Mouse (Mus musculus): ENCODE data around the gene Map3k14.

Map3k14 gene

GRCm38 (mm10) chr11:103192956-103193824, 74.1 kb downstream of the Map3k14 start:
- in situ Hi-C loops (cut with MboI; ENCODE audit: low pct_unique_long_range_greater_than_20kb in 1 of 2, low sequenced_read_pairs in 2 of 2, unreplicated experiment in 1 of 2): no loop called here

- in situ Hi-C loops (cut with MboI; ENCODE audit: low pct_unique_long_range_greater_than_20kb in 1 of 2, low sequenced_read_pairs in 2 of 2, unreplicated experiment in 1 of 2): no loop called here
Measured at GRCm38 (mm10) chr11:103192230-103192955, 74.9 kb downstream of the Map3k14 start.

GRCm38 (mm10) chr11:103184891-103185290, 82.4 kb downstream of the Map3k14 start:
- in situ Hi-C loops (cut with MboI; ENCODE audit: low pct_unique_long_range_greater_than_20kb in 1 of 2, low sequenced_read_pairs in 2 of 2, unreplicated experiment in 1 of 2): no loop called here

GRCm38 (mm10) chr11:103181911-103182310, 85.4 kb downstream of the Map3k14 start:
- in situ Hi-C loops (cut with MboI; ENCODE audit: low pct_unique_long_range_greater_than_20kb in 1 of 2, low sequenced_read_pairs in 2 of 2, unreplicated experiment in 1 of 2): no loop called here

- in situ Hi-C loops (cut with MboI; ENCODE audit: low pct_unique_long_range_greater_than_20kb in 1 of 2, low sequenced_read_pairs in 2 of 2, unreplicated experiment in 1 of 2): no loop called here
Measured at GRCm38 (mm10) chr11:103181349-103181748, 85.9 kb downstream of the Map3k14 start.

GRCm38 (mm10) chr11:103180426-103180825, 86.8 kb downstream of the Map3k14 start:
- in situ Hi-C loops (cut with MboI; ENCODE audit: low pct_unique_long_range_greater_than_20kb in 1 of 2, low sequenced_read_pairs in 2 of 2, unreplicated experiment in 1 of 2): no loop called here

GRCm38 (mm10) chr11:103178748-103179147, 88.5 kb downstream of the Map3k14 start:
- in situ Hi-C loops (cut with MboI; ENCODE audit: low pct_unique_long_range_greater_than_20kb in 1 of 2, low sequenced_read_pairs in 2 of 2, unreplicated experiment in 1 of 2): loop anchor here in 1 of 2 experiments (10.0 kb wide), 1 partner anchor 286 kb away; no protein-coding TSS in a partner anchor

GRCm38 (mm10) chr11:103177815-103178485, 89.3 kb downstream of the Map3k14 start:
- in situ Hi-C loops (cut with MboI; ENCODE audit: low pct_unique_long_range_greater_than_20kb in 1 of 2, low sequenced_read_pairs in 2 of 2, unreplicated experiment in 1 of 2): loop anchor here in 1 of 2 experiments (10.0 kb wide), 1 partner anchor 287 kb away; no protein-coding TSS in a partner anchor

- in situ Hi-C loops (cut with MboI; ENCODE audit: low pct_unique_long_range_greater_than_20kb in 1 of 2, low sequenced_read_pairs in 2 of 2, unreplicated experiment in 1 of 2): loop anchor here in 1 of 2 experiments (10.0 kb wide), 1 partner anchor 288 kb away; no protein-coding TSS in a partner anchor
Measured at GRCm38 (mm10) chr11:103177216-103177615, 90.1 kb downstream of the Map3k14 start.

- in situ Hi-C loops (cut with MboI; ENCODE audit: low pct_unique_long_range_greater_than_20kb in 1 of 2, low sequenced_read_pairs in 2 of 2, unreplicated experiment in 1 of 2): loop anchor here in 1 of 2 experiments (10.0 kb wide), 1 partner anchor 288 kb away; no protein-coding TSS in a partner anchor
Measured at GRCm38 (mm10) chr11:103176510-103176909, 90.8 kb downstream of the Map3k14 start.

- in situ Hi-C loops (cut with MboI; ENCODE audit: low pct_unique_long_range_greater_than_20kb in 1 of 2, low sequenced_read_pairs in 2 of 2, unreplicated experiment in 1 of 2): loop anchor here in 1 of 2 experiments (10.0 kb wide), 1 partner anchor 289 kb away; no protein-coding TSS in a partner anchor
Measured at GRCm38 (mm10) chr11:103175688-103176442, 91.4 kb downstream of the Map3k14 start.

- in situ Hi-C loops (cut with MboI; ENCODE audit: low pct_unique_long_range_greater_than_20kb in 1 of 2, low sequenced_read_pairs in 2 of 2, unreplicated experiment in 1 of 2): loop anchor here in 1 of 2 experiments (10.0 kb wide), 1 partner anchor 290 kb away; no protein-coding TSS in a partner anchor
Measured at GRCm38 (mm10) chr11:103174891-103175391, 92.3 kb downstream of the Map3k14 start.

GRCm38 (mm10) chr11:103174411-103174832, 92.8 kb downstream of the Map3k14 start:
- in situ Hi-C loops (cut with MboI; ENCODE audit: low pct_unique_long_range_greater_than_20kb in 1 of 2, low sequenced_read_pairs in 2 of 2, unreplicated experiment in 1 of 2): loop anchor here in 1 of 2 experiments (10.0 kb wide), 1 partner anchor 290 kb away; no protein-coding TSS in a partner anchor

- in situ Hi-C loops (cut with MboI; ENCODE audit: low pct_unique_long_range_greater_than_20kb in 1 of 2, low sequenced_read_pairs in 2 of 2, unreplicated experiment in 1 of 2): loop anchor here in 1 of 2 experiments (10.0 kb wide), 1 partner anchor 291 kb away; no protein-coding TSS in a partner anchor
Measured at GRCm38 (mm10) chr11:103173771-103174344, 93.4 kb downstream of the Map3k14 start.

GRCm38 (mm10) chr11:103173041-103173770, 94.1 kb downstream of the Map3k14 start:
- in situ Hi-C loops (cut with MboI; ENCODE audit: low pct_unique_long_range_greater_than_20kb in 1 of 2, low sequenced_read_pairs in 2 of 2, unreplicated experiment in 1 of 2): loop anchor here in 1 of 2 experiments (10.0 kb wide), 1 partner anchor 292 kb away; no protein-coding TSS in a partner anchor

GRCm38 (mm10) chr11:103172392-103173040, 94.8 kb downstream of the Map3k14 start:
- in situ Hi-C loops (cut with MboI; ENCODE audit: low pct_unique_long_range_greater_than_20kb in 1 of 2, low sequenced_read_pairs in 2 of 2, unreplicated experiment in 1 of 2): loop anchor here in 1 of 2 experiments (10.0 kb wide), 1 partner anchor 292 kb away; no protein-coding TSS in a partner anchor
